Mouse (Mus musculus) midbrain, postnatal 0 days (tissue): Measurements from ENCODE around the gene Jak3. TPM values are rescaled to one million over a fixed set of nuclear protein-coding genes. Genes with fewer than 3 reads are reported as not detected.

Experiments
- ATAC-seq: fragments of 200-750 bp; cut with Nextera tagmentation; 2 replicates; pipeline ENCODE4 v1.8.0; 2017; ENCODE audit warnings: moderate number of reproducible peaks, mild to moderate bottlenecking, moderate TSS enrichment, moderate library complexity; ENCODE audit not compliant: low FRiP score
- DNase-seq: peaks from one replicate; pipeline ENCODE4 v3.0.0-alpha.2; 2015; ENCODE audit warnings: low spot score
- H3K27ac ChIP-seq: fragments of 300-500 bp; sonication (generic); 2 replicates; pipeline ENCODE4 v1.5.1; 2014; ENCODE audit warnings: low read depth, mild to moderate bottlenecking, low read length, mixed read lengths
- H3K27me3 ChIP-seq: fragments of 300-500 bp; sonication (generic); 2 replicates; pipeline ENCODE4 v1.6.1; 2014; ENCODE audit warnings: low read length, control low read depth, mixed read lengths; ENCODE audit not compliant: insufficient read depth
- H3K36me3 ChIP-seq: fragments of 300-500 bp; sonication (generic); 2 replicates; pipeline ENCODE4 v1.6.1; 2014; ENCODE audit warnings: low read length, control low read depth, mixed read lengths; ENCODE audit not compliant: insufficient read depth
- H3K4me1 ChIP-seq: fragments of 300-500 bp; sonication (generic); 2 replicates; pipeline ENCODE4 v1.6.1; 2014; ENCODE audit warnings: mild to moderate bottlenecking, control low read depth, antibody characterized with exemption, low read length, mixed read lengths; ENCODE audit not compliant: insufficient read depth
- H3K4me2 ChIP-seq: fragments of 300-500 bp; sonication (generic); 2 replicates; pipeline ENCODE4 v1.6.1; 2014; ENCODE audit warnings: low read depth, mild to moderate bottlenecking, low read length, mixed read lengths; ENCODE audit not compliant: poor library complexity, severe bottlenecking
- H3K4me3 ChIP-seq: fragments of 300-500 bp; sonication (generic); 2 replicates; pipeline ENCODE4 v1.5.1; 2014; ENCODE audit warnings: low read depth, mild to moderate bottlenecking, low read length, moderate library complexity
- H3K9ac ChIP-seq: fragments of 300-500 bp; sonication (generic); replicated peaks from 2 replicates; pipeline ENCODE4 v1.6.1; 2014; ENCODE audit warnings: mild to moderate bottlenecking, low read length, moderate library complexity, mixed read lengths; ENCODE audit not compliant: poor library complexity, severe bottlenecking
- H3K9me3 ChIP-seq: fragments of 300-500 bp; sonication (generic); 2 replicates; pipeline ENCODE4 v1.6.1; 2016; ENCODE audit warnings: low read length, control low read depth
- CTCF ChIP-seq: IDR thresholded peaks from 2 replicates; pipeline ENCODE4 v1.5.1; 2016; ENCODE audit warnings: antibody characterized with exemption, mild to moderate bottlenecking
- WGBS: fragments of 180-500 bp; shearing (Covaris S2); extraction: QIAGEN DNeasy Blood & Tissue Kit; methylation state at CpG from one replicate; pipeline ENCODE4 v1.1.7; 2014; 5-methylcytosine and 5-hydroxymethylcytosine counted together
- polyA plus RNA-seq: library from polyadenylated mRNA; unstranded; fragments of >200 nt; fragmentation: Nextera tagmentation; extraction: Ambion mirVana; gene quantifications from 2 replicates; pipeline ENCODE4 v1.2.1, GENCODE M21; 2015
- total RNA-seq: library from RNA; depleted of rRNA; stranded (reverse); fragments of >200 nt; gene quantifications from 2 replicates; pipeline ENCODE4 v1.2.3, GENCODE M21; 2014

Gene Jak3
- total and polyA plus RNA-seq, 2 experiments from 2014 or later: 6.4 to 12.3 TPM

GRCm38 (mm10) chr8:71715531-71715930 is 39.4 kb downstream of the Jak3 start:
- peaks cover 21% of the 10 kb centered on the region for H3K4me1 ChIP-seq
- H3K36me3 ChIP-seq: peaks cover 38% of the 10 kb centered on the region
- DNase-seq (no peak), ATAC-seq (no peak)
- 59% methylated on average over 8 of the region's 8 CpGs for WGBS
- H3K27ac ChIP-seq: no peak overlapping the region
- no peak overlapping the region for H3K4me3 ChIP-seq
- H3K4me2 ChIP-seq: no peak overlapping the region
- H3K9ac ChIP-seq: no peak overlapping the region
- no peaks in the 10 kb centered on the region for H3K9me3 ChIP-seq
- TF ChIP-seq CTCF: no peak
- no peaks in the 10 kb centered on the region for H3K27me3 ChIP-seq

DNA sequence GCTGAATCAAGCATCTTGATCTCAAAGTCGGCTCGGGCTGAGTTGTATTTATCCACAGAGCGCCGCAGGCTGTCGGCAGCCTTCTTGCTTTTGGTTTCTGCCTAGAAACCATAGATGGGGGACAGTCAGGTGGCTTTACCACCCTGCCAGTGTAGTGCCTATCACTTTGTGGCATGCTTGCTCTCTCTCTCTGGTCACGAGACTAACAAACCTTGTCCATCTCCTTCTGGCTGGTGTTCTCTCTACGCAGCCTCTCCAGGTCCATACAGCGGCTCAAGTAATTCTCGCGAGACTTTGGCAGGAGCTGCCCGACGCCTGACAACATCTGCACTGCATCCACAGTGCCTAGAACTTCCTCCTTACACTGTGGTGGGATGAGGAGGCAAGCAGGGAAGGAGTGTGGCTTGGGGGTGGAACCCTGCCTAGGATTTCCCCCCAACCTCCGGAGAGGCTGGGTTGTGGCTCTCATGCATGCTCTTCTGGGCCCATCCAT is 40.5 kb downstream of the Jak3 start:
- TF ChIP-seq CTCF: no peak
- H3K36me3 ChIP-seq: peaks cover 30% of the 10 kb centered on the region

DNA sequence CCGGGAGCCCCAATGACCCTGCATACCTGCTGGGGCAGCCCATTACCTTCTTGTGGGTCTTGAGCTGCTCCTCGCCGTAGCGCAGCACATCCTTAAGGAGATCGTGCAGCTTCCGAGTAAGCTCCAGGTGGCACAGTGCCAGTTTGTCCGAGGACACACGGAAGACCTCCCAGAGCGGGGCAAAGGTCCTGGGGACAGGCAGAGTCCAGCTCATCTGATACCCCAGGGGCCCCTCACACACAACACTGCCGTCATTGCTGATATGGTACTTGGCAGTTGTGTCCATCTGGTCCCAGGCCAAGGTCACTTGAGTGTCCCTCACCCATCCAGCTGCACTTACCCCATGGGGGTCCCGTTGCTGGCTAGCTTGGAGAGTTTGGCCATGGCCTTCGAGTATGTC is 41.0 kb downstream of the Jak3 start:
- H3K4me2 ChIP-seq: no peak overlapping the region
- no peak overlapping the region for H3K27ac ChIP-seq
- TF ChIP-seq CTCF: no peak
- H3K4me3 ChIP-seq: no peak overlapping the region
- no peak overlapping the region for H3K9ac ChIP-seq
- no peaks in the 10 kb centered on the region for H3K27me3 ChIP-seq
- H3K4me1 ChIP-seq: peaks cover 24% of the 10 kb centered on the region
- peaks cover 25% of the 10 kb centered on the region for H3K36me3 ChIP-seq
- no peak for DNase-seq
- WGBS: 83% methylated on average over 12 of the region's 12 CpGs
- no peaks in the 10 kb centered on the region for H3K9me3 ChIP-seq
- ATAC-seq: no peak

More for the DNA sequence above, 40.5 kb downstream of the Jak3 start:
- Histone ChIP-seq H3K27ac (no peak overlapping the region), H3K4me2 (no peak overlapping the region), H3K9ac (no peak overlapping the region), H3K4me1 (peaks cover 24% of the 10 kb centered on the region), H3K27me3 (no peaks in the 10 kb centered on the region), H3K4me3 (no peak overlapping the region), H3K9me3 (no peaks in the 10 kb centered on the region)
- no peak for DNase-seq
- ATAC-seq: no peak
- WGBS: 89% methylated on average over 13 of the region's 13 CpGs

- no peak overlapping the region for H3K4me2 ChIP-seq
- H3K4me1 ChIP-seq: peaks cover 24% of the 10 kb centered on the region
- H3K36me3 ChIP-seq: peaks cover 21% of the 10 kb centered on the region
- 27% methylated on average over 3 of the region's 3 CpGs for WGBS
- no peak for ATAC-seq
- no peaks in the 10 kb centered on the region for H3K9me3 ChIP-seq
- peak; percentile 69 for DNase-seq
- H3K27ac ChIP-seq: no peak overlapping the region
- H3K9ac ChIP-seq: no peak overlapping the region
- no peak overlapping the region for H3K4me3 ChIP-seq
- no peaks in the 10 kb centered on the region for H3K27me3 ChIP-seq
- TF ChIP-seq CTCF: no peak
Observed at GRCm38 (mm10) chr8:71718252-71718651, 42.2 kb downstream of the Jak3 start.

DNA sequence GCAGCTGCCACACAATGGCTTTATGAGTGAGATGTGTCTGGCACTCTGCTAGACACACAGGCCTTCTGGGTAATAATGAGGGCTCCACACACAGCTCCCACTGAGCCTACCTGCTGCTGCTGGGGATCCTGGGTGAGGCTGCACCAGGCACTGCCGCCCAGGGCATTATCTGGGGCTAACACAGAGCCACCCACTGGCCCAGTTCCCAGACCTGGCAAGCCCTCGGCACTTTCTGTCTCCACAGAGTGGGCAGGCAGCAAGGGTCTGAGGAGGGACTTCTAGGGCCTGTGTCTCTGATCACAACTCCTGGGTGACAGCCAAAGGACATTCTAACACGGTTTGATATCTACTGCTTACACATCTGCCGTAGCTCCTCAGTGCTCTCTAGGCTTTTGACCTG is 43.1 kb downstream of the Jak3 start:
- DNase-seq (peak; percentile 82), ATAC-seq (no peak)
- H3K9ac ChIP-seq: no peak overlapping the region
- H3K9me3 ChIP-seq: no peaks in the 10 kb centered on the region
- no peak overlapping the region for H3K4me3 ChIP-seq
- H3K4me2 ChIP-seq: no peak overlapping the region
- H3K27me3 ChIP-seq: no peaks in the 10 kb centered on the region
- no peak for TF ChIP-seq CTCF
- H3K27ac ChIP-seq: peak overlapping the region; percentile 65
- H3K36me3 ChIP-seq: peaks cover 17% of the 10 kb centered on the region
- H3K4me1 ChIP-seq: peaks cover 29% of the 10 kb centered on the region
- WGBS: 17% methylated on average over 4 of the region's 4 CpGs

DNA sequence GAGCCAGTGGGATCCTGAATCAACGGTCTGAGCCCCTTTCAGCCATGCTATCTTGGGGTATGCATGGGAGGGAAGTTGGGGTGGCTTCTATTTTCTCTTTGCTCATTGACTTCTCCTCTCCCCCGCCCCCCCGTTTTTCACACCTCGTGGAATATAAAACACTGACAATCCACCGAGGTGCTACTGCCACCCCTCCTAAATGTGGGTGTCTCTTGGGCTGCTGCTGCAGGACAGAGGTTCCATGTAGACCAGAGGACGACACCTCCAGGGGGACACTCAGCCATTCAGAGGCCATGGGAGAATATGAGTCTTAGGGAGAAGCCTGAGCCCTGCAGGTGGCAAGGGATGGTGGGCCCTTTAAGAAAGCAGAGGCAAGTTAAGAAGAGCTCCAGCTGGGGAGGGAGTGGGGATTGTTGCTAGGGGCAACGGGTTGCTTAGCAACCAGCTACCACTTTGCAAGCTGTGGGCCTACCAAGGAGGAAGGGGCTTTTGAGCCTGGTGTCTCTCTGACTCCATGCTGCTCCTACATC is 43.9 kb downstream of the Jak3 start:
- DNase-seq (peak; percentile 94), ATAC-seq (peak; percentile 73)
- H3K4me3 ChIP-seq: no peak overlapping the region
- TF ChIP-seq CTCF: no peak; the same call in 1 of the 2 replicates
- H3K27ac ChIP-seq: peak overlapping the region; percentile 65
- H3K4me1 ChIP-seq: peaks cover 33% of the 10 kb centered on the region
- H3K4me2 ChIP-seq: peak overlapping the region; percentile 32
- no peak overlapping the region; the same call in 1 of the 2 replicates for H3K9ac ChIP-seq
- H3K9me3 ChIP-seq: no peaks in the 10 kb centered on the region
- H3K36me3 ChIP-seq: peaks cover 11% of the 10 kb centered on the region
- no peaks in the 10 kb centered on the region for H3K27me3 ChIP-seq
- 14% methylated on average over 7 of the region's 7 CpGs for WGBS
